Mouse (Mus musculus) bone marrow, adult 2 months (tissue): ENCODE data around the gene Plp2.

Experiments used
- CTCF ChIP-seq: fragments of 200-500 bp; IDR thresholded peaks from 2 replicates; pipeline ENCODE4 v1.5.1; 2011; ENCODE audit warnings: low read length, control low read depth; ENCODE audit not compliant: control insufficient read depth, insufficient read depth
- POLR2A ChIP-seq: fragments of 200-500 bp; IDR thresholded peaks from 2 replicates; pipeline ENCODE4 v1.6.1; 2011; ENCODE audit warnings: low read depth, mild to moderate bottlenecking, control low read depth, low read length, borderline replicate concordance; ENCODE audit not compliant: control insufficient read depth

DNA sequence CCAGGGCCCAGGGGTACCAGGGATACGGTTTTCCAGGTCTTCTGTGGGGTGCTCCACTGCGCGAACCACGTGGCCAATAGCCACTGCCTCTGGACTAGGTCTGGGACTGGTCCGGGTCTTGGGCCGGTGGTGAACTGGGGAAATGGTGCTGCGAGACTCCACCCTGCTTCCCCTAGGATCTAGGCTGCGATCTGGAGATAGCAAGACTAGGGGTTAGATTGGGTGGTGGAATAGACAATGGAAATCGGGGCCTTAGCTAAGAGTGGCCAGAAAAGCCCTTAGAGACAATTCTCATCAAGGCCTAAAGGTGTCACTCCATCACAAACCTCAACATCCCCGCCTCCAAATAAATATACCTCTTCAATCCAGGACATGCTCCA, 3.8 kb upstream of the Plp2 start:
- TF ChIP-seq CTCF = no peak
- no peak for TF ChIP-seq POLR2A
